Comparison of ENCODE assay signal across 10 mouse cellular contexts in genomic region chr10:8756604-8757354, GRCm38 (mm10).
DNase-seq lines count a peak whose midpoint lies in the region; ATAC-seq lines count a peak whose summit lies in the region.
"Had no signal": no experiment of that assay in that cellular context is flagged by ENCODE, and none has a peak within 500 bp of the region (broad histone marks: within the 10 kb centered on the region; RNA-seq: fewer than 3 reads in every experiment).

No protein-coding gene starts in this region.

- no peaks in the 10 kb centered on the region for H3K27me3 ChIP-seq in kidney, embryonic 16.5 days (ENCODE audit: insufficient read depth, low read length)
- no peaks in the 10 kb centered on the region for H3K27me3 ChIP-seq in embryonic facial prominence, embryonic 13.5 days
- H3K27me3 ChIP-seq in hindbrain, embryonic 12.5 days: no peaks in the 10 kb centered on the region
- H3K27me3 ChIP-seq in neural tube, embryonic 12.5 days (replicated peaks): no peaks in the 10 kb centered on the region

- no peak for DNase-seq in kidney, postnatal 10 days
- DNase-seq in cerebellum, postnatal 4 days (ENCODE audit: low spot score in 2 of 2): no peak
- no peak for DNase-seq in thymus, postnatal 4 days

- peaks cover 8% of the 10 kb centered on the region for H3K36me3 ChIP-seq in kidney, embryonic 16.5 days (ENCODE audit: insufficient read depth, low read length)
- H3K36me3 ChIP-seq in embryonic facial prominence, embryonic 13.5 days: peaks cover 28% of the 10 kb centered on the region
- 0 out of 2 replicates have a peak, but pooled peaks cover 3% of the 10 kb centered on the region for H3K36me3 ChIP-seq in hindbrain, embryonic 12.5 days
- H3K36me3 ChIP-seq in neural tube, embryonic 12.5 days: peaks cover 13% of the 10 kb centered on the region; the same call in 1 of the 2 replicates

- peak overlapping the region; percentile 31 for H3K4me2 ChIP-seq in kidney, embryonic 16.5 days (replicated peaks; ENCODE audit: low read depth, low read length)
- peak overlapping the region; percentile 57 for H3K4me2 ChIP-seq in embryonic facial prominence, embryonic 13.5 days
- H3K4me2 ChIP-seq in hindbrain, embryonic 12.5 days (replicated peaks): peak overlapping the region; percentile 50
- peak overlapping the region; percentile 59 for H3K4me2 ChIP-seq in neural tube, embryonic 12.5 days (replicated peaks)

- H3K27ac ChIP-seq in kidney, embryonic 16.5 days (ENCODE audit: low read length): peak overlapping the region; percentile 78
- peak overlapping the region; percentile 87 for H3K27ac ChIP-seq in embryonic facial prominence, embryonic 13.5 days
- peak overlapping the region; percentile 83 for H3K27ac ChIP-seq in hindbrain, embryonic 12.5 days
- H3K27ac ChIP-seq in neural tube, embryonic 12.5 days: 0 out of 2 replicates have a peak overlapping the region, but pooled peaks have one; percentile 33
- H3K27ac ChIP-seq: macrophage had no signal

- H3K4me1 ChIP-seq in kidney, embryonic 16.5 days (ENCODE audit: insufficient read depth, low read length): peaks cover 15% of the 10 kb centered on the region
- peaks cover 61% of the 10 kb centered on the region for H3K4me1 ChIP-seq in embryonic facial prominence, embryonic 13.5 days
- peaks cover 42% of the 10 kb centered on the region for H3K4me1 ChIP-seq in hindbrain, embryonic 12.5 days
- peaks cover 45% of the 10 kb centered on the region for H3K4me1 ChIP-seq in neural tube, embryonic 12.5 days

- no peak for ATAC-seq in kidney, embryonic 16.5 days (ENCODE audit: low FRiP score, low TSS enrichment)
- ATAC-seq in embryonic facial prominence, embryonic 13.5 days (ENCODE audit: insufficient number of reproducible peaks, insufficient read depth, low FRiP score, low TSS enrichment, low read depth): no peak
- ATAC-seq in hindbrain, embryonic 12.5 days (ENCODE audit: low FRiP score): no peak
- no peak for ATAC-seq in neural tube, embryonic 12.5 days (ENCODE audit: low FRiP score, low read depth)
- no peak for ATAC-seq in activated CD4-positive, CD25-positive, alpha-beta regulatory T cell, adult 4 months

- peak overlapping the region; percentile 4; the same call in 1 of the 2 replicates for H3K4me3 ChIP-seq in kidney, embryonic 16.5 days (ENCODE audit: low read length)
- H3K4me3 ChIP-seq in embryonic facial prominence, embryonic 13.5 days: peak overlapping the region; percentile 24; the same call in 1 of the 2 replicates
- H3K4me3 ChIP-seq in hindbrain, embryonic 12.5 days: no peak overlapping the region
- H3K4me3 ChIP-seq in neural tube, embryonic 12.5 days: no peak overlapping the region
- H3K4me3 ChIP-seq: erythroblast, embryonic 14.5 days had no signal

- H3K9me3 ChIP-seq in kidney, embryonic 16.5 days (ENCODE audit: low read length): no peaks in the 10 kb centered on the region
- H3K9me3 ChIP-seq in embryonic facial prominence, embryonic 13.5 days: no peaks in the 10 kb centered on the region
- H3K9me3 ChIP-seq in hindbrain, embryonic 12.5 days (replicated peaks): no peaks in the 10 kb centered on the region
- no peaks in the 10 kb centered on the region for H3K9me3 ChIP-seq in neural tube, embryonic 12.5 days

- WGBS in kidney, embryonic 16.5 days: 65% methylated on average over 11 of the region's 11 CpGs
- 52% methylated on average over 11 of the region's 11 CpGs for WGBS in embryonic facial prominence, embryonic 13.5 days
- 68% methylated on average over 11 of the region's 11 CpGs for WGBS in hindbrain, embryonic 12.5 days
- WGBS in neural tube, embryonic 12.5 days: 67% methylated on average over 11 of the region's 11 CpGs

- H3K9ac ChIP-seq in kidney, embryonic 16.5 days (replicated peaks; ENCODE audit: low read length): no peak overlapping the region
- H3K9ac ChIP-seq in embryonic facial prominence, embryonic 13.5 days: peak overlapping the region; percentile 37; the same call in 1 of the 2 replicates
- H3K9ac ChIP-seq in hindbrain, embryonic 12.5 days: no peak overlapping the region
- H3K9ac ChIP-seq in neural tube, embryonic 12.5 days: peak overlapping the region; percentile 45; the same call in 1 of the 2 replicates

Comparison
In these comparisons a context has a peak if more than half of its experiments do, and no peak if none do; other contexts are left out.
1. H3K27ac ChIP-seq: peak in every context shown above with its lines; median percentile 87 in embryonic facial prominence, embryonic 13.5 days; 83 in hindbrain, embryonic 12.5 days; 78 in kidney, embryonic 16.5 days; 33 in neural tube, embryonic 12.5 days.
2. H3K4me3 ChIP-seq: peak in kidney, embryonic 16.5 days (single experiment) and embryonic facial prominence, embryonic 13.5 days (single experiment); none in hindbrain, embryonic 12.5 days (single experiment) and neural tube, embryonic 12.5 days (single experiment).
3. H3K9ac ChIP-seq: peak in embryonic facial prominence, embryonic 13.5 days (single experiment) and neural tube, embryonic 12.5 days (single experiment); none in kidney, embryonic 16.5 days (single experiment) and hindbrain, embryonic 12.5 days (single experiment).
4. Peak in every context shown above with its lines, with median percentiles within 50 percentile points of each other: H3K4me2 ChIP-seq.